27 mouse cellular contexts compared by ENCODE assay signal in genomic region chr16:87802317-87802716, GRCm38 (mm10).
"Had no signal": no experiment of that assay in that cellular context is flagged by ENCODE, and none has a peak within 500 bp of the region (broad histone marks: within the 10 kb centered on the region; RNA-seq: fewer than 3 reads in every experiment).

No protein-coding gene starts in this region.

- H3K27me3 ChIP-seq: intestine, embryonic 15.5 days; liver, embryonic 13.5 days; liver, embryonic 15.5 days had no signal

- H3K4me1 ChIP-seq: heart, embryonic 13.5 days; heart, embryonic 15.5 days; intestine, embryonic 15.5 days; limb, embryonic 12.5 days; liver, embryonic 13.5 days; liver, embryonic 15.5 days had no signal

- ATAC-seq: inflammation-experienced regulatory T-cells, adult 6 months; intestine, embryonic 15.5 days; intestine, postnatal 0 days had no signal

- DNase-seq: gastrocnemius, adult 2 months; gastrocnemius, postnatal 10 days; gastrocnemius, postnatal 25 days; heart, adult 2 months; heart, postnatal 14 days; heart, postnatal 4 days; kidney, adult 18-20 months; kidney, adult 8-10 months; kidney, postnatal 10 days; kidney, postnatal 25 days; kidney, postnatal 4 days; liver; liver, embryonic 13.5 days had no signal

- H3K9ac ChIP-seq: heart, embryonic 13.5 days; heart, embryonic 15.5 days; hindbrain, embryonic 14.5 days; intestine, embryonic 15.5 days; limb, embryonic 12.5 days; liver, embryonic 13.5 days; liver, embryonic 15.5 days had no signal

- H3K4me2 ChIP-seq: heart, embryonic 11.5 days; heart, embryonic 13.5 days; heart, embryonic 15.5 days; hindbrain, embryonic 14.5 days; intestine, embryonic 15.5 days; limb, embryonic 12.5 days; liver, embryonic 11.5 days; liver, embryonic 13.5 days; liver, embryonic 15.5 days had no signal

- H3K9me3 ChIP-seq: heart, embryonic 13.5 days; heart, embryonic 15.5 days; hindbrain, embryonic 10.5 days; intestine, embryonic 15.5 days; limb, embryonic 10.5 days; limb, embryonic 12.5 days; liver, embryonic 13.5 days; liver, embryonic 15.5 days had no signal

- H3K36me3 ChIP-seq: heart, embryonic 13.5 days; heart, embryonic 15.5 days; hindbrain, embryonic 10.5 days; intestine, embryonic 15.5 days; limb, embryonic 10.5 days; limb, embryonic 12.5 days; liver, embryonic 13.5 days; liver, embryonic 15.5 days had no signal

- H3K4me3 ChIP-seq: gastrocnemius, adult 2 months; heart, adult 2 months; heart, embryonic 13.5 days; heart, embryonic 15.5 days; hindbrain, embryonic 10.5 days; intestine, embryonic 15.5 days; layer of hippocampus, adult 2 months; left cerebral cortex, adult 2 months; limb, embryonic 10.5 days; limb, embryonic 12.5 days; liver, embryonic 13.5 days; liver, embryonic 15.5 days had no signal

- H3K27ac ChIP-seq: gastrocnemius, adult 2 months; heart, adult 2 months; heart, embryonic 13.5 days; heart, embryonic 15.5 days; hindbrain, embryonic 10.5 days; hindbrain, embryonic 14.5 days; intestine, embryonic 15.5 days; layer of hippocampus, adult 2 months; left cerebral cortex, adult 2 months; limb, embryonic 10.5 days; limb, embryonic 12.5 days; liver, embryonic 13.5 days; liver, embryonic 15.5 days had no signal
